Mouse (Mus musculus): ENCODE measurements at regions not wholly inside any gene's neighbourhood (a gene's known extent, or its start where the extent isn't known, plus 50 kb on each side); places are given as distances from the start of the nearest gene placed in this dataset.

DNA sequence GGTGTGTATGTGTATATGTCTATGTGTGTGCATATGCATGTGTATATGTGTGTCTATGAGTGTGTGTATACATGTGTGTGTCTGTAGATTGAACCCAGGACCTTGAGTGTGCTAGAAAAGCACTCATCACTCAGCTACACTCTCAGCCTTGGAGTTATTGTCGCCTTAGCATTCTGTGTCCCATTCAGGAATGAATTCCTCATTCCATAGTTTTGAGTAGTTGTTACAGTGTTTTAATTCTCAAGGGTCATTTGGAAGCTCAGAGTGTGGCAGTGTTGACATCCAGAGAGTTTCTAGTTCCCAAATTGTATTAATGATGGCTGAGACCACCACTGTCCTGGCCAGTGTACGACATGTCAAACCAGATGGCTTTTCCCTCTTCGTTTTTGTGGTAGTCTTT is 53.4 kb upstream of the Gm9887 start:
- no peak for ATAC-seq (ENCODE audit: low FRiP score, low TSS enrichment)
- Histone ChIP-seq H3K4me2 (replicated peaks; ENCODE audit: low read depth) (no peak overlapping the region), H3K9ac (ENCODE audit: low read length) (no peak overlapping the region), H3K27me3 (ENCODE audit: control insufficient read depth, insufficient read depth, low read length) (no peaks in the 10 kb centered on the region), H3K4me1 (replicated peaks; ENCODE audit: control insufficient read depth, insufficient read depth) (no peaks in the 10 kb centered on the region), H3K27ac (replicated peaks) (no peak overlapping the region), H3K4me3 (ENCODE audit: low read depth, low read length) (no peak overlapping the region), H3K36me3 (ENCODE audit: control insufficient read depth, insufficient read depth, low read length) (no peaks in the 10 kb centered on the region), H3K9me3 (ENCODE audit: control insufficient read depth, low read length) (no peaks in the 10 kb centered on the region)
- no peak for DNase-seq (ENCODE audit: low spot score)
- TF ChIP-seq CTCF (IDR thresholded peaks at IDR 0.05; ENCODE audit: low read depth) (no peak), EP300 (optimal IDR thresholded peaks at IDR 0.05) (no peak)
- 73% methylated on average over 3 of the region's 3 CpGs for WGBS

DNA sequence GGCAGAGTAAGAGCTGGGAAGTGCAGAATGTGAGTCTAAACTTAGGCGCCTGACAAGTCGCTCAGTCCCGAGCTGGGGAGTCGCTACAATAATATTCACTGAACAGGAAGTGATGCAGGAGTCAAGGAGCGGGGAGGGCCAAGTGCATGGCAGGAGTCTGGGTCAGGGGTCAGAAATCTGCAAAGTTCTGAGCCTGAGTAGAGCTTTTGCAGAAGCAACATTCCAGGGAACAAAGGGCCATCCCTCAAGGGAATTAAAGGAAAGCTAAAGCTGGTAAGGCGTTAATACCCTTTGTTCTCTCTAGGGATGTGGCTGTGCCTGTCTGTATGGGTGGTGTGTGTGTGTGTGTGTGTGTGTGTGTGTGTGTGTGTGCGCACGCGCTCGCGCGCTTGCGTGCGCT is 52.7 kb upstream of the Gm9887 start:
- no peaks in the 10 kb centered on the region for H3K4me1 ChIP-seq (replicated peaks; ENCODE audit: control insufficient read depth, insufficient read depth)
- no peaks in the 10 kb centered on the region for H3K9me3 ChIP-seq (ENCODE audit: control insufficient read depth, low read length)
- DNase-seq (ENCODE audit: low spot score), result no peak
- no peak overlapping the region for H3K9ac ChIP-seq (ENCODE audit: low read length)
- ATAC-seq (ENCODE audit: low FRiP score, low TSS enrichment), result peak; percentile 42; the same call in 1 of the 2 replicates
- no peaks in the 10 kb centered on the region for H3K36me3 ChIP-seq (ENCODE audit: control insufficient read depth, insufficient read depth, low read length)
- H3K27ac ChIP-seq (replicated peaks), result peak overlapping the region; percentile 67
- WGBS, result 62% methylated on average over 14 of the region's 14 CpGs
- H3K27me3 ChIP-seq (ENCODE audit: control insufficient read depth, insufficient read depth, low read length), result no peaks in the 10 kb centered on the region
- TF ChIP-seq EP300 (optimal IDR thresholded peaks at IDR 0.05) (no peak), CTCF (IDR thresholded peaks at IDR 0.05; ENCODE audit: low read depth) (no peak)
- H3K4me2 ChIP-seq (replicated peaks; ENCODE audit: low read depth), result no peak overlapping the region
- H3K4me3 ChIP-seq (ENCODE audit: low read depth, low read length), result no peak overlapping the region
